Mouse (Mus musculus) heart, postnatal 0 days (tissue): ENCODE data around the gene Col18a1.

Experiments used
- CTCF ChIP-seq: IDR thresholded peaks from 2 replicates; pipeline ENCODE4 v1.5.1; 2016; ENCODE audit warnings: antibody characterized with exemption, control low read depth, low read depth
- EP300 ChIP-seq: IDR thresholded peaks from 2 replicates; pipeline ENCODE4 v1.6.1; 2016; ENCODE audit warnings: antibody characterized with exemption, low read depth

DNA sequence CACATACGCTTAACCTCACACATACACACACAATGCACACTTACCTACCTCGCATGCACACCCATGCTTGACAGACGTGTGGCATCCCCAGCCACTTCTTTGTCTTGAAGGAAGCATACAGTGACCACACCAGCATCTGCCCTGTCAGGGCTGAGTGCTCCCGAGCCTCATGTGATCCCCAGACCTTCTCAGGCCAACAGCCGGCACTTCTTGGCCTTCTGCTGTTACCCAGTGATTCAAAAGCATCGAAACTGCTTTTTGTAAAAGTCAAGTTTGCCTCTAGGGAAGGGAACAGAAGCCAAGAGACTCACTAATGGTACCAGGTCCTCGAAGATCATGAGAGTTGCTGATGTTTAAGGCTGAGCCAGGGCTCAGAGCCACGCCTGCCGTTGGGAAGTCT lies 33.9 kb upstream of the Col18a1 start:
- TF ChIP-seq CTCF (no peak), EP300 (no peak)
